Mouse (Mus musculus): ENCODE results near the gene Mrgpra1.
"Not testable (repeated sequence)": the region's sequence is repeated elsewhere in the genome, so short reads cannot be mapped to it uniquely, and the experiment has no call there.

- TF ChIP-seq CTCF (conservative IDR thresholded peaks at IDR 0.05; ENCODE audit: insufficient read depth, insufficient read length, low read depth, low read length); POLR2A (IDR thresholded peaks at IDR 0.05; ENCODE audit: low read depth, low read length): not testable (repeated sequence)
These were observed 12.2 kb downstream of the Mrgpra1 start for GRCm38 (mm10) chr7:47341887-47342286.

All from kidney, adult 2 months (tissue).